Mouse (Mus musculus) forebrain, embryonic 10.5 days (tissue): ENCODE measurements around the gene Mapk1ip1. TPM values are rescaled to one million over a fixed set of nuclear protein-coding genes. Genes with fewer than 3 reads are reported as not detected.

ENCODE experiments used
- DNase-seq: peaks from one replicate; pipeline ENCODE4 v3.0.0-alpha.2; 2017; ENCODE audit warnings: low spot score; ENCODE audit errors: extremely low spot score
- H3K27ac ChIP-seq: fragments of 300-500 bp; sonication (generic); 2 replicates; pipeline ENCODE4 v1.5.1; 2016; ENCODE audit warnings: mild to moderate bottlenecking
- H3K27me3 ChIP-seq: fragments of 300-500 bp; sonication (generic); 2 replicates; pipeline ENCODE4 v1.6.1; 2016; ENCODE audit warnings: mild to moderate bottlenecking; ENCODE audit not compliant: poor library complexity, severe bottlenecking
- H3K36me3 ChIP-seq: fragments of 300-500 bp; sonication (generic); replicated peaks from 2 replicates; pipeline ENCODE4 v1.6.1; 2016; ENCODE audit warnings: mild to moderate bottlenecking, moderate library complexity
- H3K4me1 ChIP-seq: fragments of 300-500 bp; sonication (generic); 2 replicates; pipeline ENCODE4 v1.6.1; 2016
- H3K4me3 ChIP-seq: fragments of 300-500 bp; sonication (generic); 2 replicates; pipeline ENCODE4 v1.5.1; 2016; ENCODE audit warnings: mild to moderate bottlenecking, moderate library complexity
- H3K9me3 ChIP-seq: fragments of 300-500 bp; sonication (generic); 2 replicates; pipeline ENCODE4 v1.6.1; 2016; ENCODE audit warnings: mild to moderate bottlenecking, moderate library complexity
- WGBS: fragments of 180-500 bp; shearing (Covaris S2); methylation state at CpG from one replicate; pipeline ENCODE4 v1.1.7; 2016; 5-methylcytosine and 5-hydroxymethylcytosine counted together
- polyA plus RNA-seq: library from polyadenylated mRNA; unstranded; fragments of >200 nt; fragmentation: Nextera tagmentation; extraction: Ambion mirVana; gene quantifications from 2 replicates; pipeline ENCODE4 v1.2.1, GENCODE M21; 2016

Mapk1ip1 gene
- 9.8 and 11.3 TPM in 2 replicates for polyA plus RNA-seq

- Histone ChIP-seq H3K27me3 (no peaks in the 10 kb centered on the region), H3K9me3 (no peaks in the 10 kb centered on the region), H3K36me3 (peaks cover 28% of the 10 kb centered on the region), H3K4me3 (peak within 1 kb of the TSS; percentile 99), H3K4me1 (peaks cover 50% of the 10 kb centered on the region), H3K27ac (peak within 1 kb of the TSS; percentile 97)
- peak; percentile 93 for DNase-seq
- WGBS = under 1% methylated on average over 51 of the region's 51 CpGs
These were observed at the start of gene Mapk1ip1, which contains the start of gene Ppp2r2d for GRCm38 (mm10) chr7:138845544-138846391. Gene Mapk1ip1 (minus strand): TSS chr7:138846273. Gene Ppp2r2d (plus strand): TSS chr7:138846079.

GRCm38 (mm10) chr7:138885365-138886289, 39.6 kb upstream of the Mapk1ip1 start:
- peaks cover 70% of the 10 kb centered on the region for H3K36me3 ChIP-seq
- no peaks in the 10 kb centered on the region for H3K27me3 ChIP-seq
- WGBS = 93% methylated on average over 13 of the region's 13 CpGs

GRCm38 (mm10) chr7:138883724-138884123, 37.7 kb upstream of the Mapk1ip1 start:
- Histone ChIP-seq H3K36me3 (peaks cover 87% of the 10 kb centered on the region), H3K27ac (no peak overlapping the region), H3K9me3 (no peaks in the 10 kb centered on the region), H3K4me3 (no peak overlapping the region), H3K27me3 (no peaks in the 10 kb centered on the region), H3K4me1 (no peaks in the 10 kb centered on the region)
- WGBS = 93% methylated on average over 3 of the region's 3 CpGs
- DNase-seq = no peak

More at GRCm38 (mm10) chr7:138885365-138886289, 39.6 kb upstream of the Mapk1ip1 start:
- H3K9me3 ChIP-seq = no peaks in the 10 kb centered on the region
- no peak for DNase-seq
- H3K4me3 ChIP-seq = no peak overlapping the region
- no peaks in the 10 kb centered on the region for H3K4me1 ChIP-seq
- H3K27ac ChIP-seq = no peak overlapping the region

DNA sequence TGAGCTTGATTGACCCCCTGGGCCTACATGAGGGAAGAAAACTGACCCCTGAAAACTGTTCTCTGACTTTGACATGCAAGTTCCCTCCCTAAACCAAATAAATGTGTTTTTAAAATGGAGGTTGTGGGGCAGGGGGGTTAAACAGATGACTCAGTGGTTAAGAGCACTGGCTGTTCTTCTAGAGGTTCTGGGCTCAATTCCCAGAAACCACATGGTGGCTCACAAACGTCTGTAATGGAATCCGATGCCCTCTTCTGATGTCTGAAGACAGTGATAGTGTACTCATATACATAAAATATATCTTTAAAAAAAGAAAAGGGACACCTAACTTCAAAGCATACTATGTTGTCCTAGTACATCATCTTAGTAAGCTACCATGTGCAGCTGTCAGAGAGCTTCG, 29.0 kb upstream of the Mapk1ip1 start:
- H3K4me3 ChIP-seq = no peak overlapping the region
- no peaks in the 10 kb centered on the region for H3K4me1 ChIP-seq
- H3K27me3 ChIP-seq = no peaks in the 10 kb centered on the region
- H3K36me3 ChIP-seq = peaks cover 100% of the 10 kb centered on the region
- DNase-seq = no peak
- H3K27ac ChIP-seq = no peak overlapping the region
- WGBS = 94% methylated on average over 3 of the region's 3 CpGs
- H3K9me3 ChIP-seq = no peaks in the 10 kb centered on the region

DNA sequence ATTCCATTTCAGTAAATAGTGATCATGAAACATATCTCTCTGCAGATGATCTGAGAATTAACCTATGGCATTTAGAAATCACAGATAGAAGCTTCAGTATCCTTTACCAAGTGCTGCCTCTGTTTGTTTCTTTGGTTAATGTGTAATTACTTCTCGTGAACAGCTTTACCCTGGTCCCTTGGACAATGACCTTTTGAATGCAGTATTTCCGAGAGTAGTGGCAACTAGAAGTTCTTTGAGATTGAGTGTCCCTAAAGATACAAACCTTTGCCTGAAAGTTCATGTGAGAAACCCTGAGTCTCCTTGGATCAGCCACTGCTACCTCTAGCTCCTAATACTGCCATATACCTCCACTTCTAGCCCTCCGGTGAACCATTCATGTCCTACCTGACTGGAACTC, 26.9 kb upstream of the Mapk1ip1 start:
- Histone ChIP-seq H3K27me3 (no peaks in the 10 kb centered on the region), H3K27ac (no peak overlapping the region), H3K4me3 (no peak overlapping the region), H3K4me1 (no peaks in the 10 kb centered on the region), H3K9me3 (no peaks in the 10 kb centered on the region), H3K36me3 (peaks cover 99% of the 10 kb centered on the region)
- DNase-seq = no peak
- 90% methylated on average over 3 of the region's 3 CpGs for WGBS

- 90% methylated on average over 4 of the region's 4 CpGs for WGBS
- Histone ChIP-seq H3K9me3 (no peaks in the 10 kb centered on the region), H3K4me1 (0 out of 2 replicates have a peak, but pooled peaks cover 5% of the 10 kb centered on the region), H3K4me3 (no peak overlapping the region), H3K27ac (no peak overlapping the region), H3K27me3 (no peaks in the 10 kb centered on the region), H3K36me3 (peaks cover 69% of the 10 kb centered on the region)
- DNase-seq = no peak
These were observed 22.2 kb upstream of the Mapk1ip1 start for GRCm38 (mm10) chr7:138868316-138868715.

DNA sequence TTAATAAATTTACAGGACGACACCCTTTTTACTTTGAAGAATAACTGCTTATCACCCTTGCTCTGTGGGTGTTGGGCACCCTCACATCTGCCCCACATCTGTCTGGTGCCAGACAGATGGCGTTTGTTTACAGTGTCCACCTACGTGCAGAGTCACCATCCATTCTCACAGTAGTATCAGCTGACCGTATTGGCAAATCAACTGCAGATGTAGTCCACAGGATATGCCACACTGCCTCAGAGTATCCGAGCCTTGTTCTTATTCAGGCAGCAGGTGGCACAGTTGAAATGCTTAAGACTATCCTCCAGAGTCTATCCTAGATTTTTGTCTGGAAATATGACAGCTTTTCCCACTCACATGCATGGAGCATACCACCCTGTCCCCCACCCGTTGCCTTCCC, 21.2 kb upstream of the Mapk1ip1 start:
- Histone ChIP-seq H3K9me3 (no peaks in the 10 kb centered on the region), H3K4me3 (no peak overlapping the region), H3K27ac (no peak overlapping the region), H3K36me3 (peaks cover 62% of the 10 kb centered on the region), H3K27me3 (no peaks in the 10 kb centered on the region), H3K4me1 (0 out of 2 replicates have a peak, but pooled peaks cover 6% of the 10 kb centered on the region)
- DNase-seq = no peak
- 77% methylated on average over 6 of the region's 6 CpGs for WGBS

- WGBS = 93% methylated on average over 1 of the region's 1 CpGs
- DNase-seq = no peak
- Histone ChIP-seq H3K27me3 (no peaks in the 10 kb centered on the region), H3K36me3 (peaks cover 57% of the 10 kb centered on the region), H3K4me3 (no peak overlapping the region), H3K4me1 (0 out of 2 replicates have a peak, but pooled peaks cover 6% of the 10 kb centered on the region), H3K9me3 (no peaks in the 10 kb centered on the region), H3K27ac (no peak overlapping the region)
These were observed 18.7 kb upstream of the Mapk1ip1 start for GRCm38 (mm10) chr7:138864776-138865175.

DNA sequence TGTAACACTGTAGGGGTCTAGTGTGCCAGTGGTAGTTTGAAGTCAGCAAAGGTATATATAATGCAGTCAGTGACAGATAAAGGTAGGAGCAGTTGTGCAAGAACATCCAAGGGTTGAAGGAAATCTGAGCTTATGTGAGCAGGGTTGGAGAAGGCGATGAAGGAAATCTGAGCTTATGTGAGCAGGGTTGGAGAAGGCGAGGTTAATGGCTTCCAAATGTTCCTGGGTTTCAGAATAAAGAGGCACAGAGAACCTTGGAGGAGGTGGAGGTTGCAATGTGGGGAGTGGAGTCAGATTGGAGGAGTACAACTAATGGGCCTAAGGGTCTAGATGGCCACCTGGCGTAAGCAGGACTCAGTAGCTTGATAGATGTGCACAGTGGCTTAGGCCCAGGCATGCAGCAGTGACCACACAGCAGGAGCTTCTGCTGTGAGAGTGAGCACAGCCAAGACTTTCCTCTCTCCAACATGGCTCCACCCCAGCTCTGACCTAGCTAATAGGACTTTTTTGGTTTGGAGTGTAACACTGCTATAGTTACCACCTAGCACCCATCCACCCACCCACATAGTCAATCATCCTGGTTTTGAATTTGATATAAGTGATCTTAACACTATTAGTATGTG, 18.0 kb upstream of the Mapk1ip1 start:
- no peak for DNase-seq
- Histone ChIP-seq H3K27ac (no peak overlapping the region), H3K9me3 (no peaks in the 10 kb centered on the region), H3K27me3 (no peaks in the 10 kb centered on the region), H3K36me3 (peaks cover 54% of the 10 kb centered on the region), H3K4me1 (0 out of 2 replicates have a peak, but pooled peaks cover 6% of the 10 kb centered on the region), H3K4me3 (no peak overlapping the region)
- 74% methylated on average over 3 of the region's 3 CpGs for WGBS

DNA sequence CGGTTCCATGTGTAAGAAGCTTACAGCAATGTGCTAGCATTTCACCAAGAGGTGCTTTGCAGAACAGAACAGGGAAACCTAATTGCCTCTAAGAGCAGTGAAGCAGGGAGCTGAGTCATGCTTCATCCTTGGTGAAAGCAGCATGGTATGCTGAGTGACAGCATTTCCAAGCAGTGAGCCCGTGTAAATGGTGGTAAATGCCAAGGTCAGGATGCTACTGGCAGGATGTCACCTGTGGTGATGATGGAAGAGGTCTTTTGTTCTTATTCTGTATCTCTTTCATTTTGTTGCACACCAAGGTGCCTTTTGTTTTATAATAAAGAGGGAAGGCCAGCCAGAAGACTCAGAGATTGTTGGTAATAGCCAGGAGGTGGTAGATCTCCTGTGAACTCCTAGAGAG, 10.6 kb upstream of the Mapk1ip1 start:
- peaks cover 82% of the 10 kb centered on the region for H3K36me3 ChIP-seq
- DNase-seq = no peak
- no peak overlapping the region for H3K27ac ChIP-seq

GRCm38 (mm10) chr7:138854201-138854600, 8.1 kb upstream of the Mapk1ip1 start:
- H3K9me3 ChIP-seq = no peaks in the 10 kb centered on the region
- H3K4me1 ChIP-seq = peaks cover 5% of the 10 kb centered on the region
- H3K36me3 ChIP-seq = peaks cover 87% of the 10 kb centered on the region
- 96% methylated on average over 2 of the region's 2 CpGs for WGBS
- H3K27me3 ChIP-seq = no peaks in the 10 kb centered on the region
- H3K27ac ChIP-seq = no peak overlapping the region
- H3K4me3 ChIP-seq = no peak overlapping the region
- no peak for DNase-seq

More for the DNA sequence above, 10.6 kb upstream of the Mapk1ip1 start:
- H3K27me3 ChIP-seq = no peaks in the 10 kb centered on the region
- WGBS = 82% methylated on average over 2 of the region's 2 CpGs
- no peak overlapping the region for H3K4me3 ChIP-seq
- H3K9me3 ChIP-seq = no peaks in the 10 kb centered on the region
- no peaks in the 10 kb centered on the region for H3K4me1 ChIP-seq

GRCm38 (mm10) chr7:138853417-138854031, 7.5 kb upstream of the Mapk1ip1 start:
- no peak overlapping the region for H3K27ac ChIP-seq
- 97% methylated on average over 4 of the region's 4 CpGs for WGBS
- H3K36me3 ChIP-seq = peaks cover 87% of the 10 kb centered on the region
- no peaks in the 10 kb centered on the region for H3K9me3 ChIP-seq
- H3K4me1 ChIP-seq = peaks cover 12% of the 10 kb centered on the region
- H3K27me3 ChIP-seq = no peaks in the 10 kb centered on the region
- H3K4me3 ChIP-seq = no peak overlapping the region
- DNase-seq = no peak
